Mouse (Mus musculus): ENCODE measurements around the gene Gpc6. TPM values are rescaled to one million over a fixed set of nuclear protein-coding genes. Genes with fewer than 3 reads are reported as not detected.

Gene Gpc6
- total and polyA plus RNA-seq, 3 experiments = not detected

- H3K9me3 ChIP-seq (replicated peaks; ENCODE audit: insufficient read depth, low read length) = no peaks in the 10 kb centered on the region
- no peaks in the 10 kb centered on the region for H3K79me2 ChIP-seq (ENCODE audit: control insufficient read depth, insufficient read depth, low read length, poor library complexity)
- H3K9ac ChIP-seq (ENCODE audit: control insufficient read depth, low read depth, low read length, poor library complexity, severe bottlenecking) = no peak overlapping the region
- TF ChIP-seq ETS1 (IDR thresholded peaks at IDR 0.05; ENCODE audit: low read depth, low read length) (no peak), ZC3H11A (IDR thresholded peaks at IDR 0.05; ENCODE audit: low read depth, low read length) (no peak), POLR2A (IDR thresholded peaks at IDR 0.05; ENCODE audit: control insufficient read depth in 1 of 2, insufficient read depth in 1 of 2, low read depth in 1 of 2, low read length in 2 of 2, poor library complexity in 1 of 2) (no peak), KAT2A (conservative IDR thresholded peaks at IDR 0.05; ENCODE audit: low read depth, low read length) (no peak), RAD21 (IDR thresholded peaks at IDR 0.05; ENCODE audit: low read depth, low read length) (no peak), MEF2A (IDR thresholded peaks at IDR 0.05; ENCODE audit: extremely low read depth, insufficient replicate concordance, low read depth, low read length, poor library complexity, severe bottlenecking) (no peak), SIN3A (IDR thresholded peaks at IDR 0.05; ENCODE audit: low read length) (no peak), GABPA (IDR thresholded peaks at IDR 0.05; ENCODE audit: low read depth, low read length) (no peak), HCFC1 (IDR thresholded peaks at IDR 0.05; ENCODE audit: low read depth, low read length) (no peak), MYB (IDR thresholded peaks at IDR 0.05; ENCODE audit: low read depth, low read length) (no peak), CTCF (IDR thresholded peaks at IDR 0.05 in 2 of 3, conservative IDR thresholded peaks at IDR 0.05 in 1 of 3; ENCODE audit: control insufficient read depth in 1 of 3, insufficient read depth in 1 of 3, low read depth in 2 of 3, low read length in 3 of 3, poor library complexity in 1 of 3, severe bottlenecking in 1 of 3) (no peak), E2F4 (IDR thresholded peaks at IDR 0.05; ENCODE audit: borderline replicate concordance, low read depth, low read length) (no peak), UBTF (IDR thresholded peaks at IDR 0.05; ENCODE audit: borderline replicate concordance, insufficient read depth, low read depth, low read length) (no peak), POLR2AphosphoS5 (IDR thresholded peaks at IDR 0.05; ENCODE audit: borderline replicate concordance, low read depth, low read length) (no peak)
- no peak overlapping the region for H3K27ac ChIP-seq (ENCODE audit: control insufficient read depth, low read depth, low read length)
- no peaks in the 10 kb centered on the region for H3K36me3 ChIP-seq (ENCODE audit: control insufficient read depth in 1 of 2, insufficient read depth in 2 of 2, low read length in 2 of 2)
- no peak overlapping the region for H3K4me3 ChIP-seq (ENCODE audit: control insufficient read depth in 1 of 2, insufficient read depth in 1 of 2, low read depth in 2 of 2, low read length in 2 of 2)
- DNase-seq (ENCODE audit: low read depth, low spot score) = no peak
- H3K27me3 ChIP-seq (ENCODE audit: control insufficient read depth in 1 of 2, insufficient read depth in 2 of 2, low read length in 2 of 2) = no peaks in the 10 kb centered on the region
- no peaks in the 10 kb centered on the region for H3K4me1 ChIP-seq (ENCODE audit: control insufficient read depth in 1 of 2, insufficient read depth in 2 of 2, low read length in 2 of 2)
Observed at GRCm38 (mm10) chr14:117651271-117651670, 726.2 kb downstream of the Gpc6 start.

- Histone ChIP-seq H3K4me3 (ENCODE audit: control insufficient read depth in 1 of 2, insufficient read depth in 1 of 2, low read depth in 2 of 2, low read length in 2 of 2) (no peak overlapping the region), H3K36me3 (ENCODE audit: control insufficient read depth in 1 of 2, insufficient read depth in 2 of 2, low read length in 2 of 2) (no peaks in the 10 kb centered on the region), H3K27ac (ENCODE audit: control insufficient read depth, low read depth, low read length) (no peak overlapping the region), H3K79me2 (ENCODE audit: control insufficient read depth, insufficient read depth, low read length, poor library complexity) (no peaks in the 10 kb centered on the region), H3K27me3 (ENCODE audit: control insufficient read depth in 1 of 2, insufficient read depth in 2 of 2, low read length in 2 of 2) (no peaks in the 10 kb centered on the region), H3K4me1 (ENCODE audit: control insufficient read depth in 1 of 2, insufficient read depth in 2 of 2, low read length in 2 of 2) (no peaks in the 10 kb centered on the region), H3K9me3 (replicated peaks; ENCODE audit: insufficient read depth, low read length) (no peaks in the 10 kb centered on the region), H3K9ac (ENCODE audit: control insufficient read depth, low read depth, low read length, poor library complexity, severe bottlenecking) (no peak overlapping the region)
- no peak for DNase-seq (ENCODE audit: low read depth, low spot score)
- no peak for TF ChIP-seq NRF1 (IDR thresholded peaks at IDR 0.05; ENCODE audit: insufficient read depth, low read depth, low read length, poor library complexity, severe bottlenecking)
- no peak for TF ChIP-seq KAT2A (conservative IDR thresholded peaks at IDR 0.05; ENCODE audit: low read depth, low read length)
- no peak for TF ChIP-seq MAFK (IDR thresholded peaks at IDR 0.05; ENCODE audit: borderline replicate concordance, low read depth, low read length)
- TF ChIP-seq CHD1 (IDR thresholded peaks at IDR 0.05; ENCODE audit: low read depth, low read length) = no peak
- TF ChIP-seq JUND (IDR thresholded peaks at IDR 0.05; ENCODE audit: low read depth, low read length) = no peak
- no peak for TF ChIP-seq GABPA (IDR thresholded peaks at IDR 0.05; ENCODE audit: low read depth, low read length)
- TF ChIP-seq E2F4 (IDR thresholded peaks at IDR 0.05; ENCODE audit: borderline replicate concordance, low read depth, low read length) = no peak
- TF ChIP-seq MAX (IDR thresholded peaks at IDR 0.05; ENCODE audit: low read length) = no peak
- no peak for TF ChIP-seq ELF1 (IDR thresholded peaks at IDR 0.05; ENCODE audit: low read depth, low read length)
- no peak for TF ChIP-seq POLR2A (IDR thresholded peaks at IDR 0.05; ENCODE audit: control insufficient read depth in 1 of 2, insufficient read depth in 1 of 2, low read depth in 1 of 2, low read length in 2 of 2, poor library complexity in 1 of 2)
- TF ChIP-seq ETS1 (IDR thresholded peaks at IDR 0.05; ENCODE audit: low read depth, low read length) = no peak
Observed at GRCm38 (mm10) chr14:117651938-117652337, 726.8 kb downstream of the Gpc6 start.
